Mouse (Mus musculus) left cerebral cortex, postnatal 25 days (tissue): Measurements from ENCODE around the gene Ufc1. TPM values are rescaled to one million over a fixed set of nuclear protein-coding genes. Genes with fewer than 3 reads are reported as not detected.

Experiments used
- DNase-seq, 2 experiments: peaks; one replicate each; pipeline ENCODE4 v3.0.0; 2022; ENCODE audit warnings: low spot score in 2 of 2, mixed read lengths in 1 of 2
- intact Hi-C: fragments of 180-260 bp; cut with DNase I; formaldehyde crosslinking; loops from one replicate; pipeline ENCODE4 v1.15.1; 2025
- total RNA-seq, 2 experiments: library from RNA; stranded (reverse); gene quantifications; 2 replicates each; pipeline ENCODE4 v1.2.3; 2021

Ufc1 gene
- total RNA-seq, 2 experiments from 2014 or later, result 105 to 115 TPM

GRCm38 (mm10) chr1:171275144-171275734 lies 19.6 kb downstream of the Ufc1 start:
- intact Hi-C loops, result no loop called here
- no peak for DNase-seq

GRCm38 (mm10) chr1:171274171-171274570 lies 20.7 kb downstream of the Ufc1 start:
- intact Hi-C loops, result no loop called here
- DNase-seq, result no peak

- intact Hi-C loops, result no loop called here
- no peak for DNase-seq
Observed at GRCm38 (mm10) chr1:171272086-171272485, 22.7 kb downstream of the Ufc1 start.

- intact Hi-C loops, result no loop called here
- no peak for DNase-seq
Observed at GRCm38 (mm10) chr1:171271622-171272021, 23.2 kb downstream of the Ufc1 start.

GRCm38 (mm10) chr1:171271196-171271595 lies 23.6 kb downstream of the Ufc1 start:
- intact Hi-C loops, result no loop called here
- DNase-seq, result no peak

GRCm38 (mm10) chr1:171270573-171270900 lies 24.3 kb downstream of the Ufc1 start:
- intact Hi-C loops, result no loop called here
- no peak for DNase-seq

- intact Hi-C loops, result no loop called here
Observed at GRCm38 (mm10) chr1:171269848-171270572, 24.8 kb downstream of the Ufc1 start, which contains the start of gene B4galt3. Gene B4galt3, plus strand, starts transcription at chr1:171270328.

GRCm38 (mm10) chr1:171268341-171268740 lies 26.5 kb downstream of the Ufc1 start:
- intact Hi-C loops, result no loop called here

More at GRCm38 (mm10) chr1:171269848-171270572, 24.8 kb downstream of the Ufc1 start, which contains the start of gene B4galt3:
- DNase-seq, result peak; percentile 95 to 96

GRCm38 (mm10) chr1:171265971-171266744 lies 28.7 kb downstream of the Ufc1 start:
- peak in 1 of 2 experiments; percentile 84 for DNase-seq
- intact Hi-C loops, result no loop called here

More at GRCm38 (mm10) chr1:171268341-171268740, 26.5 kb downstream of the Ufc1 start:
- DNase-seq, result no peak

GRCm38 (mm10) chr1:171263666-171264461 lies 31.0 kb downstream of the Ufc1 start:
- intact Hi-C loops, result no loop called here
- no peak for DNase-seq

GRCm38 (mm10) chr1:171263185-171263611 lies 31.6 kb downstream of the Ufc1 start:
- intact Hi-C loops, result no loop called here
- peak; percentile 42 to 76 for DNase-seq

- intact Hi-C loops, result no loop called here
- DNase-seq, result peak; percentile 83 to 95
Observed at GRCm38 (mm10) chr1:171262594-171263130, 32.2 kb downstream of the Ufc1 start.

- intact Hi-C loops, result no loop called here
- no peak for DNase-seq
Observed at GRCm38 (mm10) chr1:171260316-171260715, 34.5 kb downstream of the Ufc1 start.

GRCm38 (mm10) chr1:171258921-171259320 lies 35.9 kb downstream of the Ufc1 start:
- no peak for DNase-seq
- intact Hi-C loops, result loop anchor here (5.0 to 10.0 kb wide), 2 partner anchors 147 to 364 kb away; partner anchors contain the start of gene Cfap126

GRCm38 (mm10) chr1:171257781-171258180 lies 37.0 kb downstream of the Ufc1 start:
- DNase-seq, result no peak
- intact Hi-C loops, result loop anchor here (5.0 to 10.0 kb wide), 2 partner anchors 145 to 363 kb away; partner anchors contain the start of gene Cfap126

GRCm38 (mm10) chr1:171256937-171257548 lies 37.8 kb downstream of the Ufc1 start:
- intact Hi-C loops, result loop anchor here (5.0 to 10.0 kb wide), 2 partner anchors 145 to 362 kb away; partner anchors contain the start of gene Cfap126
- DNase-seq, result peak; percentile 62 to 71

GRCm38 (mm10) chr1:171256095-171256818 lies 38.6 kb downstream of the Ufc1 start:
- intact Hi-C loops, result loop anchor here (5.0 to 10.0 kb wide), 2 partner anchors 144 to 361 kb away; partner anchors contain the start of gene Cfap126

GRCm38 (mm10) chr1:171252415-171252814 lies 42.4 kb downstream of the Ufc1 start:
- DNase-seq, result no peak
- intact Hi-C loops, result loop anchor here (10.0 kb wide), 1 partner anchor 358 kb away; no protein-coding TSS in a partner anchor

More at GRCm38 (mm10) chr1:171256095-171256818, 38.6 kb downstream of the Ufc1 start:
- no peak for DNase-seq
